Mouse (Mus musculus) spleen, adult 18-20 months (tissue): ENCODE results near the gene C130050O18Rik.

Source experiments
- DNase-seq, 2 experiments: peaks; one replicate each; pipeline ENCODE4 v3.0.0; 2022; ENCODE audit warnings: mixed read lengths in 2 of 2

C130050O18Rik gene

DNA sequence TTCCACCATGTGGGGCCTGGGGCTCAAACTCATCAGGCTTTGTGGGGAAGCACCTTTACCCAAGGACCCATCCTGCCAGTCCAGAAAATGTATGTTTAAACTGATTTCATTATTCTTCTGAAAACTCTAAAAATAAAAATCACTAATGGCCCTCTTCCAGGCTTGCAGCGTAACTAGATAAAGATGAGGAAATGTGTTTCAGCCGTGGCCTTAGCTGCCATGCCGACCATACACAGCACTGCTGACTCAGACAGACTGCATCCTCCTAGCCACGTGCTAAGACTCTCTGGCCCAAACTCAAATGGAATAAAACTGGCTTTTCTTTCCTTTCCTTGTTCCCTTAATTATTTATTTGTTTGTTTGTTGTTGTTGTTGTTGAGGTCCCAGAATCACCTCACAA is 59.8 kb downstream of the C130050O18Rik start:
- no peak for DNase-seq
